Mouse (Mus musculus): ENCODE results near the gene Mbnl1. TPM values are rescaled to one million over a fixed set of nuclear protein-coding genes. Genes with fewer than 3 reads are reported as not detected.

The Mbnl1 gene
- polyA plus RNA-seq, 1 experiment from 2014 or later, result 106 TPM

GRCm38 (mm10) chr3:60507979-60508378, 35.3 kb downstream of the Mbnl1 start:
- no peak overlapping the region for H3K4me2 ChIP-seq (ENCODE audit: low read depth, low read length)
- no peaks in the 10 kb centered on the region for H3K36me3 ChIP-seq (ENCODE audit: control insufficient read depth, insufficient read depth, low read length)
- no peak overlapping the region for H3K27ac ChIP-seq (ENCODE audit: low read length)
- WGBS, result 93% methylated on average over 2 of the region's 2 CpGs
- no peaks in the 10 kb centered on the region for H3K27me3 ChIP-seq (ENCODE audit: control insufficient read depth, insufficient read depth, low read length)
- H3K9ac ChIP-seq (ENCODE audit: low read length), result no peak overlapping the region
- H3K4me3 ChIP-seq (replicated peaks; ENCODE audit: low read length), result no peak overlapping the region
- no peak for ATAC-seq (ENCODE audit: insufficient read depth, low FRiP score)
- H3K4me1 ChIP-seq (ENCODE audit: control insufficient read depth, insufficient read depth, low read length), result peaks cover 27% of the 10 kb centered on the region
- H3K9me3 ChIP-seq (replicated peaks; ENCODE audit: control insufficient read depth, low read length), result no peaks in the 10 kb centered on the region

GRCm38 (mm10) chr3:60511197-60511596, 38.6 kb downstream of the Mbnl1 start:
- ATAC-seq (ENCODE audit: insufficient read depth, low FRiP score), result no peak

GRCm38 (mm10) chr3:60513337-60513736, 40.7 kb downstream of the Mbnl1 start:
- Histone ChIP-seq H3K36me3 (ENCODE audit: control insufficient read depth, insufficient read depth, low read length) (no peaks in the 10 kb centered on the region), H3K9ac (ENCODE audit: low read length) (no peak overlapping the region), H3K9me3 (replicated peaks; ENCODE audit: control insufficient read depth, low read length) (no peaks in the 10 kb centered on the region), H3K27ac (ENCODE audit: low read length) (no peak overlapping the region), H3K4me2 (ENCODE audit: low read depth, low read length) (no peak overlapping the region), H3K27me3 (ENCODE audit: control insufficient read depth, insufficient read depth, low read length) (no peaks in the 10 kb centered on the region), H3K4me3 (replicated peaks; ENCODE audit: low read length) (no peak overlapping the region), H3K4me1 (ENCODE audit: control insufficient read depth, insufficient read depth, low read length) (peaks cover 20% of the 10 kb centered on the region)
- ATAC-seq (ENCODE audit: insufficient read depth, low FRiP score), result 0 out of 2 replicates have a peak, but pooled peaks have one; percentile 40
- 47% methylated on average over 7 of the region's 7 CpGs for WGBS

More at GRCm38 (mm10) chr3:60511197-60511596, 38.6 kb downstream of the Mbnl1 start:
- no peak overlapping the region for H3K27ac ChIP-seq (ENCODE audit: low read length)
- no peak overlapping the region for H3K4me2 ChIP-seq (ENCODE audit: low read depth, low read length)
- WGBS, result 85% methylated on average over 3 of the region's 3 CpGs
- no peaks in the 10 kb centered on the region for H3K27me3 ChIP-seq (ENCODE audit: control insufficient read depth, insufficient read depth, low read length)
- H3K4me1 ChIP-seq (ENCODE audit: control insufficient read depth, insufficient read depth, low read length), result peaks cover 14% of the 10 kb centered on the region
- H3K36me3 ChIP-seq (ENCODE audit: control insufficient read depth, insufficient read depth, low read length), result no peaks in the 10 kb centered on the region
- H3K9me3 ChIP-seq (replicated peaks; ENCODE audit: control insufficient read depth, low read length), result no peaks in the 10 kb centered on the region
- H3K9ac ChIP-seq (ENCODE audit: low read length), result no peak overlapping the region
- no peak overlapping the region for H3K4me3 ChIP-seq (replicated peaks; ENCODE audit: low read length)

GRCm38 (mm10) chr3:60513746-60514145, 41.1 kb downstream of the Mbnl1 start:
- no peaks in the 10 kb centered on the region for H3K36me3 ChIP-seq (ENCODE audit: control insufficient read depth, insufficient read depth, low read length)
- H3K9ac ChIP-seq (ENCODE audit: low read length), result no peak overlapping the region
- no peaks in the 10 kb centered on the region for H3K9me3 ChIP-seq (replicated peaks; ENCODE audit: control insufficient read depth, low read length)
- 49% methylated on average over 2 of the region's 2 CpGs for WGBS
- no peak overlapping the region for H3K4me2 ChIP-seq (ENCODE audit: low read depth, low read length)
- no peak overlapping the region for H3K4me3 ChIP-seq (replicated peaks; ENCODE audit: low read length)
- peaks cover 20% of the 10 kb centered on the region for H3K4me1 ChIP-seq (ENCODE audit: control insufficient read depth, insufficient read depth, low read length)
- H3K27me3 ChIP-seq (ENCODE audit: control insufficient read depth, insufficient read depth, low read length), result no peaks in the 10 kb centered on the region
- no peak for ATAC-seq (ENCODE audit: insufficient read depth, low FRiP score)
- no peak overlapping the region for H3K27ac ChIP-seq (ENCODE audit: low read length)

GRCm38 (mm10) chr3:60515430-60515829, 42.8 kb downstream of the Mbnl1 start:
- Histone ChIP-seq H3K27ac (ENCODE audit: low read length) (no peak overlapping the region), H3K36me3 (ENCODE audit: control insufficient read depth, insufficient read depth, low read length) (no peaks in the 10 kb centered on the region), H3K4me1 (ENCODE audit: control insufficient read depth, insufficient read depth, low read length) (peaks cover 20% of the 10 kb centered on the region), H3K9ac (ENCODE audit: low read length) (no peak overlapping the region), H3K27me3 (ENCODE audit: control insufficient read depth, insufficient read depth, low read length) (no peaks in the 10 kb centered on the region), H3K4me3 (replicated peaks; ENCODE audit: low read length) (no peak overlapping the region), H3K4me2 (ENCODE audit: low read depth, low read length) (no peak overlapping the region), H3K9me3 (replicated peaks; ENCODE audit: control insufficient read depth, low read length) (no peaks in the 10 kb centered on the region)
- no peak for ATAC-seq (ENCODE audit: insufficient read depth, low FRiP score)

- no peaks in the 10 kb centered on the region for H3K36me3 ChIP-seq (ENCODE audit: control insufficient read depth, insufficient read depth, low read length)
- ATAC-seq (ENCODE audit: insufficient read depth, low FRiP score), result 0 out of 2 replicates have a peak, but pooled peaks have one; percentile 17
- H3K4me3 ChIP-seq (replicated peaks; ENCODE audit: low read length), result no peak overlapping the region
- no peaks in the 10 kb centered on the region for H3K9me3 ChIP-seq (replicated peaks; ENCODE audit: control insufficient read depth, low read length)
- H3K27me3 ChIP-seq (ENCODE audit: control insufficient read depth, insufficient read depth, low read length), result no peaks in the 10 kb centered on the region
- peaks cover 18% of the 10 kb centered on the region for H3K4me1 ChIP-seq (ENCODE audit: control insufficient read depth, insufficient read depth, low read length)
- 34% methylated on average over 12 of the region's 12 CpGs for WGBS
- no peak overlapping the region for H3K9ac ChIP-seq (ENCODE audit: low read length)
- 0 out of 2 replicates have a peak overlapping the region, but pooled peaks have one; percentile 11 for H3K4me2 ChIP-seq (ENCODE audit: low read depth, low read length)
- H3K27ac ChIP-seq (ENCODE audit: low read length), result no peak overlapping the region
These were observed 43.5 kb downstream of the Mbnl1 start for GRCm38 (mm10) chr3:60516054-60516674.

GRCm38 (mm10) chr3:60517234-60517787, 44.7 kb downstream of the Mbnl1 start:
- Histone ChIP-seq H3K27me3 (ENCODE audit: control insufficient read depth, insufficient read depth, low read length) (no peaks in the 10 kb centered on the region), H3K4me2 (ENCODE audit: low read depth, low read length) (no peak overlapping the region), H3K36me3 (ENCODE audit: control insufficient read depth, insufficient read depth, low read length) (no peaks in the 10 kb centered on the region), H3K27ac (ENCODE audit: low read length) (no peak overlapping the region; the same call in 1 of the 2 replicates), H3K9ac (ENCODE audit: low read length) (no peak overlapping the region), H3K4me3 (replicated peaks; ENCODE audit: low read length) (no peak overlapping the region), H3K9me3 (replicated peaks; ENCODE audit: control insufficient read depth, low read length) (no peaks in the 10 kb centered on the region), H3K4me1 (ENCODE audit: control insufficient read depth, insufficient read depth, low read length) (peaks cover 10% of the 10 kb centered on the region)
- 45% methylated on average over 3 of the region's 3 CpGs for WGBS
- no peak for ATAC-seq (ENCODE audit: insufficient read depth, low FRiP score)

- H3K4me1 ChIP-seq (ENCODE audit: control insufficient read depth, insufficient read depth, low read length), result peaks cover 12% of the 10 kb centered on the region
- ATAC-seq (ENCODE audit: insufficient read depth, low FRiP score), result no peak
- H3K4me2 ChIP-seq (ENCODE audit: low read depth, low read length), result no peak overlapping the region
- no peaks in the 10 kb centered on the region for H3K27me3 ChIP-seq (ENCODE audit: control insufficient read depth, insufficient read depth, low read length)
- H3K36me3 ChIP-seq (ENCODE audit: control insufficient read depth, insufficient read depth, low read length), result no peaks in the 10 kb centered on the region
- H3K9me3 ChIP-seq (replicated peaks; ENCODE audit: control insufficient read depth, low read length), result no peaks in the 10 kb centered on the region
- no peak overlapping the region for H3K27ac ChIP-seq (ENCODE audit: low read length)
- no peak overlapping the region for H3K4me3 ChIP-seq (replicated peaks; ENCODE audit: low read length)
- no peak overlapping the region for H3K9ac ChIP-seq (ENCODE audit: low read length)
- 60% methylated on average over 3 of the region's 3 CpGs for WGBS
These were observed 46.7 kb downstream of the Mbnl1 start for GRCm38 (mm10) chr3:60519337-60519736.

- H3K9ac ChIP-seq (ENCODE audit: low read length), result no peak overlapping the region
- ATAC-seq (ENCODE audit: insufficient read depth, low FRiP score), result no peak
- no peaks in the 10 kb centered on the region for H3K36me3 ChIP-seq (ENCODE audit: control insufficient read depth, insufficient read depth, low read length)
- WGBS, result 79% methylated on average over 1 of the region's 1 CpGs
- H3K9me3 ChIP-seq (replicated peaks; ENCODE audit: control insufficient read depth, low read length), result no peaks in the 10 kb centered on the region
- peaks cover 14% of the 10 kb centered on the region for H3K4me1 ChIP-seq (ENCODE audit: control insufficient read depth, insufficient read depth, low read length)
- H3K4me2 ChIP-seq (ENCODE audit: low read depth, low read length), result no peak overlapping the region
- H3K4me3 ChIP-seq (replicated peaks; ENCODE audit: low read length), result no peak overlapping the region
- no peak overlapping the region for H3K27ac ChIP-seq (ENCODE audit: low read length)
- H3K27me3 ChIP-seq (ENCODE audit: control insufficient read depth, insufficient read depth, low read length), result no peaks in the 10 kb centered on the region
These were observed 51.5 kb downstream of the Mbnl1 start for GRCm38 (mm10) chr3:60524127-60524526.
